Mouse (Mus musculus) T-helper 17 cell (primary cell): ENCODE results near the gene Gpr152.
"Not testable (repeated sequence)": the region's sequence is repeated elsewhere in the genome, so short reads cannot be mapped to it uniquely, and the experiment has no call there.

Experiments
- in situ Hi-C, 2 experiments: fragments of 300-600 bp; cut with MboI, MseI; formaldehyde crosslinking; loops; 1 replicate in 1 of 2; 2 replicates in 1 of 2; pipeline ENCODE4 v1.15.1; 2025; ENCODE audit warnings: high pct_unique_total_duplicates in 2 of 2

The Gpr152 gene

DNA sequence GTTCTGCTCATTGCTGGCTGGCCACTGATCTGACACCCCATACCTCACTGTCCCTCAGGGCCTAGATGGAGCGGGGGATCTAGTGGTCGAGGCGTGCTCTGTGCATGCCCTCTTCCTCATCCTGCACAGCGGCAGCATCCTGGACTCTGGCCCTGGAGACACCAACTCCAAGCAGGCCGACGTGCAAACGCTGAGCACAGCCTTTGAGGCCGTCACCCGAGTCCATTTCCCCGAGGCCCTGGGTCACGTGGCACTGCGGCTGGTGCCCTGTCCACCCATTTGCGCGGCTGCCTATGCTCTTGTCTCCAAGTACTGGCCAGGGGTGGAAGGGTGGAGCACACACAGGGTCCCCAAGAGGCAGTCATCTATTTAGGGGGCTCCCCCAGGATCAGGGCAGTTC lies 32.9 kb upstream of the Gpr152 start:
- in situ Hi-C loops: loop anchor here in 1 of 2 experiments (10.0 kb wide), 1 partner anchor 508 kb away; the partner anchor contains the start of gene Lrfn4

DNA sequence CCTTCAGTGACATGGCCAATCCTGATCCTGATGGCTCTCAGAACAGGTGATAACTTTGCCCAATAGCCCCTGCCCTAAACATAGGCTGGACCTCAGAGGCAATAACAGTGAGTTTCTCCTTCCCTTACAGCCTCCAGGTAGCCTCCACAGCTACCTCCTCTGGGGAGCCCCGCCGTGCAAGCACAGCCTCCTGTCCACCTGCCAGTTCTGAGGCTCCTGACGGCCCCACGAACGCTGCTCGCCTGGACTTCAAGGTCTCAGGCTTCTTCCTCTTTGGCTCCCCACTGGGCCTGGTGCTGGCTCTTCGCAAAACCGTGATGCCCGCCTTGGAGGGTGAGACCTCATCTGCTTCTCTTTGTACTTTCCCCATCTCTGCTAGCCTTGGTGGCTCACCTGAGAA lies 31.1 kb upstream of the Gpr152 start:
- in situ Hi-C loops: loop anchor here in 1 of 2 experiments (10.0 kb wide), 1 partner anchor 506 kb away; the partner anchor contains the start of gene Lrfn4

DNA sequence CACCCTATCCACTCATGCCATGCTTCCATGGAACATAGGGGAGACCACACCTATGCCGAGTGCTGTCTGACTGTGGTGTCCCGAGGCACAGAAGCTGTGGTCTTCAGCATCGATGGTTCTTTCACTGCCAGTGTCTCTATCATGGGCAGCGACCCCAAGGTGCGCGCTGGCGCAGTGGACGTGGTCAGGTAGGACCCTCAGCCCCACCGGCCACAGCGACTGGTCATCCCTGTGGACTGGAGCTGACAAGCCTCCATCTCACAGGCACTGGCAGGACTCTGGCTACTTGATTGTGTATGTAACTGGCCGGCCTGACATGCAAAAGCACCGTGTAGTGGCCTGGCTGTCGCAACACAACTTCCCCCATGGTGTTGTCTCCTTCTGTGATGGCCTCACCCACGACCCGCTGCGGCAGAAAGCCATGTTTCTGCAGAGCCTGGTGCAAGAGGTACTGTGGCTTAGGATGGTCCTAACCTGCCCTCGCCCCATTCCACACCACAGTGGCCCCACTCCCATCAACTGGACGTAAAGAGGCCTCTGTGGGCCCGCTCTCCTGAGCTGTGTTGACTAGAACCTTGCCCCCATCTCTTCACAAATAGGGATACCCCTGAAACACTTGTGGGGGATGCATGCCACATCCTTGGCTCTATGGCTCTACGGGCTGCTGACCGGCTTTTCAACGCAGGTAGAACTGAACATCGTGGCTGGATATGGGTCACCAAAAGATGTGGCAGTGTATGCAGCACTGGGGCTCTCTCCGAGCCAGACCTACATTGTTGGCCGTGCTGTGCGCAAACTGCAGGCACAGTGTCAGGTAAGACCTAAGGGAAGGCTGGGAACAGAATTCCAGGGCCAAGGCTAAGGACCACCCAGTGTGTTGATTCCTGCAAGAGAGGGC lies 27.3 kb upstream of the Gpr152 start:
- in situ Hi-C loops: loop anchor here in 1 of 2 experiments (10.0 kb wide), 1 partner anchor 392 kb away; no protein-coding TSS in a partner anchor

DNA sequence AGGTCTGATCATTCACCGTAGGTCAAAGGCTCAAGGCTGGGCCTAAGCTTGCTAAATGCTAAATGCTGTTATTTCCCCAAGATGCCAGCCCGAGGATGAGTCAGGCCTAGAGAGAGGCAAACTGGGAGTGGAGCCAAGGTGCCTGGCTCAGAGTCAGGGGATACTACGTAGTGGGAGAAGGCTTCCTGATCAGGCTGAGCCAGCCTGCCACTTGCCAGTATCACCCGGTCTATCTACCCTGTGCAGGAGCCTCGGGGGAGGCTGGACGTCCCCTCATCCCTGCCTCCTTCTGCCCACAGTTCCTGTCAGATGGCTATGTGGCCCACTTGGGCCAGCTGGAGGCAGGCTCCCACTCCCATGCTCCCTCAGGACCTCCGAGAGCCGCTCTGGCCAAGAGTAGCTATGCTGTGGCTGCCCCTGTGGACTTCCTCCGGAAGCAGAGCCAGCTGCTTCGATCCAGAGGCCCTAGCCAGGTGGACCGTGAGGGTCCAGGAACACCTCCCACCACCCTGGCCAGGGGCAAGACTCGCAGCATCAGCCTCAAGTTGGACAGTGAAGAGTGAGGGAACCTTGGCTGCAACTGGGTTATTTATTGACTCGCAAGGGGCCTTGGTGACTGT lies 26.3 kb upstream of the Gpr152 start:
- in situ Hi-C loops: loop anchor here in 1 of 2 experiments (10.0 kb wide), 1 partner anchor 392 kb away; no protein-coding TSS in a partner anchor

DNA sequence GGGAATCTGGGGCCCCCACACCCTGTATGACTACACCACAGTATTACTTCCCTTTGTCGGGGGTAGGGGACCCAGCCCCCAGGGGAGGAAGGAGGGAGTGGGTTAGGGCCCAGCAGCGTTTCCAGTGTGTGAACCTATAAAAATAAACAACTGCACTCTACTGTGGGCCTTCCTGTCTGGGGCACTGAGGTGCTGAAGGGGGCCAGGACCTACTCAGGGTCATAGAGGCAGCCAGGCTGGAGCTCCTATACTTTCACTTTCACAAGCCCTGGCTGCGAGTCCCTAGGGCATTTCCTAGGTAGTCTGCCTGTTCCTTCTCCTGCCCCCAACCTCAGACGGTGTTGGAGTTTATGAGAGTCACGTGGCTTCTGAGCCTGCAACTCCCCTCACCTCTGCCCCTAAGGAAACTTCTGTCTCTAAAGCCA lies 25.8 kb upstream of the Gpr152 start:
- in situ Hi-C loops: loop anchor here in 1 of 2 experiments (10.0 kb wide), 1 partner anchor 391 kb away; no protein-coding TSS in a partner anchor

DNA sequence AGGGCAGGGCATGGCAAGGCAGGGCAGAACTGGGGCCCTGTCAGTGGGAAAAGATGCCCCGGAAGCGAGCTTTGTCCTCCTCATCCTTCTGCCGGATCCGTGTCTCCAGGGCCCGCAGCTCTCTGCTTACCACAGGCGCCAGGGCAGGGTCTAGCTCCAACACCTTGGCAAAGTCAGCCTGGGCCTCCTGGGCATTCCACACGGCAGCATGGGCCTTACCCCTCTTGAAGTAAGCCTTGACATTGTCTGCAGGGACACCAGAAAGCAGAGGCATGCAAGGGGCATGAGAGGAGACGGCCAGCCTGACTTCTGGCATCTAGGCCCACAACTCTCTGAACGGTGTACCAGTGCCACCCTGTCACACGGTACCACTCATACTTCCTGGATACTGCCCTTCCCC lies 25.0 kb upstream of the Gpr152 start:
- in situ Hi-C loops: loop anchor here in 1 of 2 experiments (10.0 kb wide), 1 partner anchor 390 kb away; no protein-coding TSS in a partner anchor

DNA sequence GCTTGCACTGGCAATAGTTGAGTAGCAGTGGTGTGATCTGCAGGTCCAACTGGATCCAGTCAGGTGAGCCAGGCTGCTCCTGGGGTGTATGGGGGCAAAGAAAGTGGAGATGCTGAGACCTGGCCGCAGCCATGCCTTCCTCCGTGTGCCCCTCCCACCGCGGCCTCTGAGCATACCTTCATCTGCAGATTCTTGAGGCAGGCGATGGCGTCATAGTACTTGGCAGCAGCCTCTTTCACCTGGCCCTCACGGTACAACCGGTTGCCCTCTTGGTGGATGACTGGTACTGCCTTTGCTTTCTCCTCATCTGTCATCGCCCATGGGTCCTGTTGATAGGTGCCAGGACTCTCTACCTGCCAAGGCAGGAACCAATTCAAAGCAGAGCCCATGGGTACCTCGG lies 24.4 kb upstream of the Gpr152 start:
- in situ Hi-C loops: loop anchor here in 1 of 2 experiments (10.0 kb wide), 1 partner anchor 390 kb away; no protein-coding TSS in a partner anchor

DNA sequence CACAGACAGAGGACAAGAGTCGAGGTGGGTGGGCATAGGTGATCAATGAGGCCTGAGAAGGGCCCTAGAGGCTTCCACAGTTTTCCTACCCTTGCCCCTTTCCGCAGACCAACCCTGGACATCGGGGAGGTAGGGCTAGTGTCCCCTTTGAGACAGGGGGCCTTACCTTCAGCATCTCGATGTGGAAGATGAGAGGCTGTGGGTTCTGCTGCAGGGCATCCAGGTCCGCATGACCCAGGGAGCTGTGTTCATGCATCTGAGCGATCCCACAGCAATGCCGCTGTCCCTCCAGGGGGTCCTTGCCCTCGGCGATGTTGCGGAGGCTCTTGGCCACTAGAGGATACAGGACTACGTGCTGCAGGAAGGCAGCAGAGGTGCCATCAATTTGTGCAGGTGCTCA lies 23.8 kb upstream of the Gpr152 start:
- in situ Hi-C loops: loop anchor here in 1 of 2 experiments (10.0 kb wide), 1 partner anchor 389 kb away; no protein-coding TSS in a partner anchor

DNA sequence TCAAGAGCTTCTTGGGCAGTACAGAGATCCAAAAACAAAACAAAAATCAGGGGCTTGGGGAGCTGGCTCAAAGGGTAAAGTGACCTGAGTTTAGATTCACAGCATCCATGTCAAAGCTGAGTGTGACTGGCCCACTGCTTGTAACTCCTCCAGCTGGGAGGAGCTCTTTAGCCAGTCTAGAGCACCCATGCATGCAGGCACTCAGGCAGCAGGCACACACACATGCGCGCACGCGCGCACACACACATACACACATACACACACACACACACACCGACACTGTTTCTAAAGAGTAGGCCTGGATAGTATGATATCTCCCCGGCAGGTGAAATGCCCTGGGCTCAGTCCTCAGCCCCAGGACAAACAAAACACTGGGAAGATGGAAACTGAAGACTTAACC lies 22.6 kb upstream of the Gpr152 start:
- in situ Hi-C loops: loop anchor here in 1 of 2 experiments (10.0 kb wide), 1 partner anchor 388 kb away; no protein-coding TSS in a partner anchor

DNA sequence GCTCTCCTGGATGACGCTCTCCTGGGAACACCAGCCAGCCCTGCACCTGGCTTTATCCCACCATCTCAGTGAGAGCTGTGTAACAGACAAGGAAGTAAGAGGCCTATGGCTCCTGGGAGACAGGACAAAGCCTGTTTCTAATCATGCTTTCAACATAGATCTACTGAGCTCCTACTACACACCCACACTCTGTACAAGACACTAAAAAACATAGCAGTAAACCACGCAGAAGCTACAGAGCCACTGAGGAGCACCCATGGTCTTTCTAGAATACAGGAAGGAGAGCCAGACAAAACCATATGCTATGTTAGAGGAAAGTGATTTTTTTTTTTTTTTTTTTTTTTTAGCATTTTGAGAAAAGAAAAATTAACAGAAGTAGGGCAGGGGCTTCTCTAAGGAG lies 21.2 kb upstream of the Gpr152 start:
- in situ Hi-C loops: loop anchor here in 1 of 2 experiments (10.0 kb wide), 1 partner anchor 386 kb away; no protein-coding TSS in a partner anchor

DNA sequence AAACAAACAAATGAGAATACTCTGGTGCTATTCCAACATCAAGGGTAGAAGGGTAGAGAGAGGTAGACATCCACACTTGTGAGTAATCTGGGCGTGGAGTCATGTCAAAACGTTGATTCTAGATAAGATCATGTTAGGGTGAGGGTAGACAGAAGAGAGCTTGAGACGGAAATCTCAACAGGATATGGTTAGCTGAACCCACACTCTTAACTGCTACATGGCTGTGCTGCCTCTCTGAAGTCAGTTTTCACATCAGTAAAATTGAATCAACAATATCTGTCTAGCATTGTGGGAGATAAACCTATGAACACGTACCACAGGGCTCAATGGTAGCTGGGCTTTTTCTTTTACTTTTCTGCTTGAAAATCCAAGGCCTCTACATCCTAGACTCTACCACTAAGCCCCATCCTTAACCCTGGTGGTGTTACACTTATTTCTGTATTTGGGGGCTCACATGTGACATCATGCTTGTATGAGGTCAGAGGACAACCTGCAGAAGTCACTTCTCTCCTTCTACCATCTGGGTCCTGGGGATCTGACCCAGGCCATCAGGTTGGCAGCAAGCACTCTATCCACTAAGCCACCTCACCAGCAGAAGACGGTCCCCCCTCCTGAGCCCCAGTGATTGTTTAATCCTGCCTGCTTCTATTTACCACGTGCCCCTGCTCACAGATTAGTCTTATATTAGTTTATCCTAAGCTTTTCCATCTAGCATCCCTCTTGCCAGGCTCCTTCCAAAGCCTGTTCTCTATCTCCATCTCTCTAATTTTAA lies 19.7 kb upstream of the Gpr152 start:
- in situ Hi-C loops: loop anchor here in 1 of 2 experiments (10.0 kb wide), 1 partner anchor 385 kb away; no protein-coding TSS in a partner anchor

DNA sequence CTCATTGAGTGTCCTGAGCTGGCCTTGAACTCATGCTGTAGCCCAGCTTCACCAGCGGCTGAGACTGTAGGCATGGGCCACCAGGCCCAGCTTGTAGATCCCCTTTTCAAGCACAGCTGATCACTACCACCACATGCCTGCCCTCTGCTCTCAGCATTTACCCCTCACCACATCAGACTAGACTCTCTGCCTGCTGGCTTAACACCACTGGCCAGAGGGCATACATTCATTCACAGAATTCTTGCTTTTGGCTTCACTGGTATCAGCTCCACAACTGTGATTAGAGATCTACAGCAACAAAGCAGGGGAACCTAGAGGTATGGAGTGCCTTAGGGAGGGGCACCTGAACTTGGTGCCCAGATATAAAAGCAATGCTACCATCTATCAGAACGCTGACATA lies 19.1 kb upstream of the Gpr152 start:
- in situ Hi-C loops: no loop called here

DNA sequence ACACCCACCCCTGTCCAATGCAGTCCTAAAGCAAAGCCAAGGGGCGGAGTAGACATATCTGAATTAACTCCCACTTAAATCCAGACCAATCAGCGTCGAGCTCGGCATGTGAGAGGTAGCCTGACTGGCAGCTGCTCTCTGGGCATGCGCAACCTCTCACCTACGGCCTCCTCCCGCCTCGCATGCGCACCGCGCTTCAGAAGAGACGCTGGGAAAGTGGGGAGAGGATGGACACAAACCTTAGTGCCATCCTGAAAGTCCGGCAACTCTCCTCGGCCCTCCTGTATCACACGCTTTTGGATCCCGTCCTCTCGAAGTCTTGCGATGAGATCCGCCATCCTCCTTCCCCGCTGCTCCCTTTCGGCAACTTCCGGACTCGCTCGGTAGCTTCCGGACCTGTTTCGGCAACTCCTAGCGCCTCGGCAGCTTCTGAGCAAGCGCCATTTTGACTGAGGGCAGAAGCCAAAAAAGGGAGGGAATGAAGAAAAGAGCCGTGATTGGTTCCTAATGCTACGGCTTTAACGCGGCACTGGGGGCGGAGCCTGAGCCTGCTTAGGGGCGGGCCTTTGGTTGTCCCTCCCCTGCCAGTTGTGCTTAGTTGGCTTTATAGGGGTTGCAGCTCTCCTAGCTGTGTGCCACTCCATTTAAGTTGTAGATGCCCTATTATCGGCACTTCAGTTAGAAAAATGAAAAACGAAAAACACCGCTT lies 18.3 kb upstream of the Gpr152 start:
- in situ Hi-C loops: no loop called here

DNA sequence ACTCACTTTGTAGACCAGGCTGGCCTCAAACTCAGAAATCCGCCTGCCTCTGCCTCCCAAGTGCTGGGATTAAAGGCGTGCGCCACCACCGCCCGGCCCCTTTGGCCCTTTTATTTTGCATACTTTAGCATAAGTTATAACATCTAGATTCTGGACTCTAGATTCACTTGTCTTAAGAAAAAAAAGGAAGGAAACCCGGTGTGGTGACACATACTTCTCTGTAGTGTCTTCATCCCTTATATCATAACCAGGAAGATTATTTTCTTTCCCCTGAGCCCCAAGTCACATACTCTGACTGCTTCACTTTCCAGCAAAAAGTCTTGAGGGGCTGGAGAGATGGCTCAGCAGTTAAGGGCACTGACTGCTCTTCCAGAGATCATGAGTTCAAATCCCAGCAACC lies 17.7 kb upstream of the Gpr152 start:
- in situ Hi-C loops: not testable (repeated sequence)

DNA sequence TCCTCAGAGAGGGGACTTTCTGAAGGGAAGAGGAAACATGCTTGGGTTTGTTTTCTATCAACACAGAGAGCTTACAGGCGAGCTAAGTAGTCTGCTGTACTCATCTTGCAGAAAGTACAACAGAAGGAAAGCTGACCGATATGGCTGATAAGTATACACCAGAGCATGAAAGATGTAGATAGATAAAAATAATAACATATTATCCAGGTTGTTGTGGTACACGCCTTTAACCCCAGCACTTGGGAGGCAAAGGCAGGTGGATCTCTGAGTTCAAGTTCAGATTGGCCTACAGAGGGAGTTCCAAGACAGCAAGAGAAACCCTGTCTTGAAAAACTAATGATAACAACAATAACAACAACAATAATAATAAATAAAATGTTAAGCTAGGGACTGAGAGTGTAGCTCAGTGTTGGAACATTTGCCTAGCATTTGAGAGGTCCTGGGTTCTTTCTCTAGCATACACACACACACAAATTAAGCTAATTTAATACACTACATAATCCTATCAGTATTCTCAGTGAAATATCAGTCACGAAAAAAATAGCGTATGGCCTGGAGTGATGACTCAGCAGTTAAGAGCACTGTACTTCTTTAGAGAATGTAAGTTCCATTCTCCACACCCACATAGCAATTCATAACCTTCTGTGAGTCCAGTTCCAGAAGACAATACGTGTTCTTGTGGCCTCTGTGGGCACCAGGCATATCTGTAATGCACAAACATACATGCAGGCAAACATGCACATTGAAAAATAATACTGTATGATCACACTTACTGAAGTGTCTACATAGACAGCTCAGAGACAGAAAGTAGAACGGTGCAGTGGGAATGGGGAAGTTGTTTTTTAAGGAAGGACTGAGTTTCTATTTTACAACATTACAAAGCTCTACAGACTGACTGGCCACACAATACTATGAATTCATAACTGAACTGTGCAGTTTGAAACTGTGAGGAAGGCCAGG lies 16.9 kb upstream of the Gpr152 start:
- in situ Hi-C loops: no loop called here

DNA sequence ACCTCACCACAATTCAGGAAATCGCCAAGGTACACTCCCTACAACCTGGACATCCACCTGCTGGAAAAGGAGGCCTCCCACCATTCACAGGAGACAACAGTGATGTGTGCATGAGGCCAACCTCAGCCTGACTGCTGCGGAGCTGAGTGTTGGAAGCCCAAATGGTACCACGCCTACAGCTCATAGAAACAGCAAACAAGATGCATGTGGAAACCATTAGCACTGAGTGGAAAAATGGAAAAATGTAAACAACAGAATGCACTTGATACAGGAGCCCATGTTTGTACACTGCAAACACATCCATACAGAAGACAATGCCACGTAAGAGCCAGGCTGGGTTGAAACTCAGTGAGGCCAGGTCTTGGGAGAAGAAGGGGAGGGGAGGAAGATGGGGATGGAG lies 15.2 kb upstream of the Gpr152 start:
- in situ Hi-C loops: no loop called here

DNA sequence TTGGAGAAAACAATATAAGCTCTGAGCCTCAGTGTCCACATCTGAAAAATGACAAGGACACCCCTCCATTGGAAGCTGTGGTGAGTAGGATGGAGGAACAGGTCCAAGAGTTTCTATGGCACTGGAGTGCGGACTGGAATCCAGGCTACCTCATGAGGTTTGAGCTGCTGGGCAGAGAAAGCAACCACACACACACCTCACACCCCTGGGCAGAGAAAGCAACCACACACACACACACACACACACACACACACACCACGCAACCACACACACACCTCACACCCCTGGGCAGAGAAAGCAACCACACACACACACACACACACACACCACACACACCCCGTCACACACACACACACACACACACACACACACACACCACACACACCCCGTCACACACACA lies 14.3 kb upstream of the Gpr152 start:
- in situ Hi-C loops: not testable (repeated sequence)

DNA sequence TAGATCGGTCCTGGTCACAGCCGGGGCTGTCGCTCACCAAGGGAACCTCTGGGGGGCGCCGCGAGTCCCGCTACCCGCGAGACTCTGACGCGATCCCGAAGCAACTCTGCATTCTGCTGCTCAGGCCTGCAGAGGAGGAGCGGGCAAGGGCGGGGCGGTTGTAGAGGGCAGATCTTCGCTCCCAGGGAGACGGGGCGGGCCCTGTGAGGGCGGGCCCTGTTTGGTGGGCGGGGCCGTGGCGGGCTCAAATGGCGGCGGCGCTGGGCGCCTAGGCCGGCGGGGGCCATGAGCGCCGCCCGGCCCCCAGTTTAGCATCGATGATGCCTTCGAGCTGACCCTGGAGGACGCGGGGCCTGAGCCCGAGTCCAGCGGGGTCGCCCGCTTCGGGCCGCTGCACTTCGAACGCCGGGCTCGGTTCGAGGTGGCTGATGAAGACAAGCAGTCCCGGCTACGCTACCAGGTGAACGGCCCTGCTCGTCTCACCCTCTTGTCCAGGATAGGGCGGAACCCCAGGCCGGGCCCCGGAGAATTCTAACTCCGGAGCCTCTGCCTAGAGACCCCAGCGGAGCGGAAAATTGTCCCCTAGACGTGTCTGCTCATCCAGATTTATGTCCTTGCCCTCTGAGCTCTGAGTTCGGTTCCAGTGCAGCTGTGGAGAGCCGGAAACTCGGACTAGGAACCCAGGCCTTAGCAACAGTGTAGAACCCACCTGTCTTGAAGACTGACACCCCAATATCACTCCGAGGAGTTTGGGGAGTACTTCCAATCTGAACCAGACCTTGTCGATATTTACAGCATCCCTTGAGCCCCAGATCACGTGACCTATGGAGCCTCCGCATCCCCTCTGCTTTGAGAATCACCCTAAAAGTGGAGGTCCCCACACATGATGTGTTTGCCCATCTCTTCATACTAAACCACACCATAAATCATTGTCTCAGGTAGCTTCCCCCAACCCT lies 13.6 kb upstream of the Gpr152 start, which contains the start of gene Aip:
Gene Aip, minus strand, starts transcription at position 118 of the 956 bp plus-strand sequence.
- in situ Hi-C loops: no loop called here
